Mouse (Mus musculus) CH12.LX (cell line): ENCODE measurements at regions not wholly inside any gene's neighbourhood (a gene's known extent, or its start where the extent isn't known, plus 50 kb on each side); places are given as distances from the start of the nearest gene placed in this dataset.

Experiments
- DNase-seq: peaks from one replicate; pipeline ENCODE4 v3.0.0-alpha.2; 2013; ENCODE audit errors: extremely low read depth
- H3K27ac ChIP-seq: 2 replicates; pipeline ENCODE4 v1.5.1; 2012; ENCODE audit warnings: low read depth, mild to moderate bottlenecking, control low read depth, moderate library complexity; ENCODE audit not compliant: insufficient read depth
- H3K27me3 ChIP-seq: replicated peaks from 2 replicates; pipeline ENCODE3; 2012; ENCODE audit warnings: inconsistent platforms
- H3K36me3 ChIP-seq, 2 experiments: replicated peaks in 1 of 2; 2 replicates each; pipeline versions ENCODE3 to v1.6.1; 2012; ENCODE audit warnings: inconsistent platforms in 1 of 2, low read length in 1 of 2, mild to moderate bottlenecking in 1 of 2, mixed read lengths in 1 of 2, moderate library complexity in 1 of 2; ENCODE audit not compliant: control insufficient read depth in 1 of 2, insufficient read depth in 1 of 2
- H3K4me1 ChIP-seq, 2 experiments: 2 replicates each; pipeline ENCODE4 v1.6.1; 2012; ENCODE audit warnings: inconsistent platforms in 1 of 2, moderate library complexity in 1 of 2; ENCODE audit not compliant: insufficient read depth in 2 of 2, control insufficient read depth in 1 of 2
- H3K4me2 ChIP-seq: 2 replicates; pipeline ENCODE4 v1.6.1; 2012; ENCODE audit warnings: low read depth, mild to moderate bottlenecking, control low read depth; ENCODE audit not compliant: poor library complexity, insufficient read depth, severe bottlenecking
- H3K4me3 ChIP-seq, 3 experiments: fragments of 150-350 bp in 1 of 3; sonication (generic) in 1 of 3; replicated peaks in 1 of 3; 2 replicates each; pipeline versions ENCODE3 to v1.5.1; 2011 to 2012; ENCODE audit warnings: low read depth in 2 of 3, low read length in 2 of 3, mild to moderate bottlenecking in 2 of 3, moderate library complexity in 2 of 3, control low read depth in 1 of 3, improper control_type of control experiment in 1 of 3, inconsistent platforms in 1 of 3, mixed read lengths in 1 of 3; ENCODE audit not compliant: poor library complexity in 1 of 3
- H3K79me2 ChIP-seq: replicated peaks from 2 replicates; pipeline ENCODE4 v1.6.1; 2012; ENCODE audit warnings: mild to moderate bottlenecking, moderate library complexity; ENCODE audit not compliant: control insufficient read depth, poor library complexity, insufficient read depth, severe bottlenecking; ENCODE audit errors: extremely low read depth
- H3K9ac ChIP-seq: 2 replicates; pipeline ENCODE4 v1.6.1; 2012; ENCODE audit warnings: low read depth, mild to moderate bottlenecking, control low read depth, moderate library complexity; ENCODE audit not compliant: insufficient read depth
- H3K9me3 ChIP-seq: replicated peaks from 2 replicates; pipeline ENCODE3; 2012; ENCODE audit warnings: low read length, inconsistent platforms, mixed read lengths
- BHLHE40 ChIP-seq: IDR thresholded peaks from 2 replicates; pipeline ENCODE4 v1.6.1; 2011; ENCODE audit warnings: mild to moderate bottlenecking, low read depth, low read length, improper control_type of control experiment
- CHD2 ChIP-seq: IDR thresholded peaks from 2 replicates; pipeline ENCODE4 v1.6.1; 2011; ENCODE audit warnings: low read length, improper control_type of control experiment
- CTCF ChIP-seq, 2 experiments: IDR thresholded peaks in 1 of 2; conservative IDR thresholded peaks in 1 of 2; 2 replicates each; pipeline ENCODE4 v1.5.1; 2011 to 2012; ENCODE audit warnings: low read depth in 2 of 2, low read length in 2 of 2, improper control_type of control experiment in 1 of 2, inconsistent platforms in 1 of 2, mild to moderate bottlenecking in 1 of 2, moderate library complexity in 1 of 2
- E2F4 ChIP-seq: IDR thresholded peaks from 2 replicates; pipeline ENCODE4 v1.6.1; 2011; ENCODE audit warnings: low read depth, low read length, improper control_type of control experiment; ENCODE audit not compliant: insufficient replicate concordance
- ELF1 ChIP-seq: IDR thresholded peaks from 2 replicates; pipeline ENCODE4 v1.6.1; 2014; ENCODE audit warnings: low read depth, mild to moderate bottlenecking, inconsistent platforms, low read length, improper control_type of control experiment
- EP300 ChIP-seq: IDR thresholded peaks from 2 replicates; pipeline ENCODE4 v1.6.1; 2011; ENCODE audit warnings: low read length, improper control_type of control experiment
- ETS1 ChIP-seq: conservative IDR thresholded peaks from 2 replicates; pipeline ENCODE4 v1.6.1; 2012; ENCODE audit warnings: low read depth, mild to moderate bottlenecking, inconsistent platforms, low read length, improper control_type of control experiment, moderate library complexity
- GABPA ChIP-seq: IDR thresholded peaks from 2 replicates; pipeline ENCODE4 v1.6.1; 2012; ENCODE audit warnings: low read depth, low read length, improper control_type of control experiment, inconsistent platforms; ENCODE audit not compliant: insufficient replicate concordance
- HCFC1 ChIP-seq: IDR thresholded peaks from 2 replicates; pipeline ENCODE4 v1.6.1; 2012; ENCODE audit warnings: low read depth, mild to moderate bottlenecking, inconsistent platforms, low read length, improper control_type of control experiment
- JUN ChIP-seq: IDR thresholded peaks from 2 replicates; pipeline ENCODE4 v1.6.1; 2011; ENCODE audit warnings: low read depth, mild to moderate bottlenecking, low read length, improper control_type of control experiment, moderate library complexity; ENCODE audit not compliant: insufficient read depth
- JUND ChIP-seq: conservative IDR thresholded peaks from 2 replicates; pipeline ENCODE4 v1.6.1; 2011; ENCODE audit warnings: low read depth, low read length, improper control_type of control experiment
- MAFK ChIP-seq: IDR thresholded peaks from 2 replicates; pipeline ENCODE4 v1.6.1; 2011; ENCODE audit warnings: low read length, improper control_type of control experiment; ENCODE audit not compliant: insufficient replicate concordance
- MAX ChIP-seq: IDR thresholded peaks from 2 replicates; pipeline ENCODE4 v1.6.1; 2011; ENCODE audit warnings: low read length, improper control_type of control experiment
- MAZ ChIP-seq: IDR thresholded peaks from 2 replicates; pipeline ENCODE4 v1.6.1; 2012; ENCODE audit warnings: low read depth, mild to moderate bottlenecking, inconsistent platforms, low read length, improper control_type of control experiment, moderate library complexity
- MEF2A ChIP-seq: IDR thresholded peaks from 2 replicates; pipeline ENCODE4 v1.6.1; 2014; ENCODE audit warnings: low read depth, mild to moderate bottlenecking, inconsistent platforms, low read length, improper control_type of control experiment, borderline replicate concordance
- MYC ChIP-seq: IDR thresholded peaks from 2 replicates; pipeline ENCODE4 v1.6.1; 2011; ENCODE audit warnings: low read depth, mild to moderate bottlenecking, improper control_type of control experiment, low read length
- NELFE ChIP-seq: IDR thresholded peaks from 2 replicates; pipeline ENCODE4 v1.6.1; 2011; ENCODE audit warnings: low read depth, low read length, improper control_type of control experiment
- POLR2A ChIP-seq: IDR thresholded peaks from 2 replicates; pipeline ENCODE4 v1.6.1; 2011; ENCODE audit warnings: low read depth, mild to moderate bottlenecking, improper control_type of control experiment, low read length
- RAD21 ChIP-seq: IDR thresholded peaks from 2 replicates; pipeline ENCODE4 v1.6.1; 2011; ENCODE audit warnings: low read depth, mild to moderate bottlenecking, low read length, improper control_type of control experiment, moderate library complexity
- RCOR1 ChIP-seq: conservative IDR thresholded peaks from 2 replicates; pipeline ENCODE4 v1.6.1; 2012; ENCODE audit warnings: low read depth, mild to moderate bottlenecking, inconsistent platforms, low read length, improper control_type of control experiment
- SMC3 ChIP-seq: IDR thresholded peaks from 2 replicates; pipeline ENCODE4 v1.6.1; 2011; ENCODE audit warnings: low read depth, low read length, improper control_type of control experiment
- TCF12 ChIP-seq: IDR thresholded peaks from 2 replicates; pipeline ENCODE4 v1.6.1; 2014; ENCODE audit warnings: low read depth, mild to moderate bottlenecking, inconsistent platforms, low read length, improper control_type of control experiment
- USF2 ChIP-seq: conservative IDR thresholded peaks from 2 replicates; pipeline ENCODE4 v1.6.1; 2011; ENCODE audit warnings: low read depth, low read length, improper control_type of control experiment
- ZC3H11A ChIP-seq: IDR thresholded peaks from 2 replicates; pipeline ENCODE4 v1.6.1; 2012; ENCODE audit warnings: low read depth, mild to moderate bottlenecking, inconsistent platforms, low read length, improper control_type of control experiment
- ZKSCAN1 ChIP-seq: IDR thresholded peaks from 2 replicates; pipeline ENCODE4 v1.6.1; 2012; ENCODE audit warnings: low read depth, inconsistent platforms, low read length, improper control_type of control experiment, borderline replicate concordance
- ZMIZ1 ChIP-seq: IDR thresholded peaks from 2 replicates; pipeline ENCODE4 v1.6.1; 2012; ENCODE audit warnings: low read depth, mild to moderate bottlenecking, inconsistent platforms, low read length, improper control_type of control experiment
- dilution Hi-C: fragments of 300-500 bp; cut with MboI; formaldehyde crosslinking; loops from 2 replicates; pipeline ENCODE4 v1.14.3; 2020; ENCODE audit warnings: low sequenced_read_pairs; ENCODE audit not compliant: extremely low pct_unique_long_range_greater_than_20kb, extremely low pct_ligation_motif_present
- in situ Hi-C: fragments of 300-500 bp; cut with MboI; formaldehyde crosslinking; loops from 3 replicates; pipeline ENCODE4 v1.14.3; 2019; ENCODE audit warnings: low sequenced_read_pairs, low pct_ligation_motif_present, low pct_unique_long_range_greater_than_20kb, mixed read lengths

- TF ChIP-seq ZMIZ1 = no peak
- TF ChIP-seq ZC3H11A = no peak
- peak; percentile 97 for TF ChIP-seq EP300
- peak; percentile 38 for TF ChIP-seq HCFC1
- TF ChIP-seq JUN = peak; percentile 92
- no peak for TF ChIP-seq POLR2A
- TF ChIP-seq MAZ = peak; percentile 56; the same call in 1 of the 2 replicates
- TF ChIP-seq MYC = peak; percentile 92
- peak; percentile 65; the same call in 1 of the 2 replicates for TF ChIP-seq MAX
- TF ChIP-seq E2F4 = 0 out of 2 replicates have a peak, but pooled peaks have one; percentile 25
- TF ChIP-seq USF2 = no peak
- peak; percentile 55; the same call in 1 of the 2 replicates for TF ChIP-seq ELF1
- TF ChIP-seq JUND = peak; percentile 97
- TF ChIP-seq RCOR1 = peak; percentile 97
Measured at GRCm38 (mm10) chr16:50026100-50026884, 226.0 kb downstream of the Cd47 start (continued).

GRCm38 (mm10) chr16:50027189-50027588 lies 226.9 kb downstream of the Cd47 start:
- DNase-seq = peak; percentile 55
- H3K27me3 ChIP-seq = no peaks in the 10 kb centered on the region
- H3K4me2 ChIP-seq = peak overlapping the region; percentile 22
- TF ChIP-seq CTCF (conservative IDR thresholded peaks at IDR 0.05 in 1 of 2, IDR thresholded peaks at IDR 0.05 in 1 of 2; ENCODE audit: low read depth in 2 of 2, low read length in 2 of 2) (no peak), E2F4 (no peak), TCF12 (no peak), ZMIZ1 (no peak), SMC3 (no peak), RAD21 (no peak), ZC3H11A (no peak), MAZ (no peak), MAX (no peak), GABPA (no peak), ZKSCAN1 (no peak), CHD2 (no peak), MEF2A (no peak), NELFE (no peak), ETS1 (no peak), MAFK (no peak), BHLHE40 (no peak), POLR2A (no peak), JUND (no peak), USF2 (no peak)
- H3K4me3 ChIP-seq = no peak overlapping the region
- in situ Hi-C loops = loop anchor here (5.0 to 25.0 kb wide), 3 partner anchors 60 to 710 kb away; no protein-coding TSS in a partner anchor
- peak overlapping the region; percentile 66; the same call in 1 of the 2 replicates for H3K9ac ChIP-seq
- H3K27ac ChIP-seq = peak overlapping the region; percentile 58
- peaks cover 11% of the 10 kb centered on the region for H3K9me3 ChIP-seq
- peaks cover 27 to 68% of the 10 kb centered on the region in 2 experiments for H3K4me1 ChIP-seq
- dilution Hi-C loops = no loop called here
- H3K79me2 ChIP-seq = peaks cover 7% of the 10 kb centered on the region; the same call in 1 of the 2 replicates
- peaks cover 9 to 18% of the 10 kb centered on the region in 2 experiments for H3K36me3 ChIP-seq
